Mouse (Mus musculus): ENCODE measurements at regions not wholly inside any gene's neighbourhood (a gene's known extent, or its start where the extent isn't known, plus 50 kb on each side); places are given as distances from the start of the nearest gene placed in this dataset.
A peak's percentile ranks its signal among the peaks of the same experiment; 100 is the strongest.

GRCm38 (mm10) chr6:81564295-81564694 is 359.2 kb upstream of the Gcfc2 start:
- DNase-seq (ENCODE audit: low spot score in 2 of 2) = no peak

GRCm38 (mm10) chr6:81586441-81587117 is 336.9 kb upstream of the Gcfc2 start:
- no peak for DNase-seq (ENCODE audit: low spot score in 2 of 2)

- no peak for DNase-seq (ENCODE audit: low spot score in 2 of 2)
Measured at GRCm38 (mm10) chr6:81589727-81590126, 333.7 kb upstream of the Gcfc2 start.

GRCm38 (mm10) chr6:81595926-81596325 is 327.5 kb upstream of the Gcfc2 start:
- no peak for DNase-seq (ENCODE audit: low spot score in 2 of 2)

- no peak for DNase-seq (ENCODE audit: low spot score in 2 of 2)
Measured at GRCm38 (mm10) chr6:81608637-81609036, 314.8 kb upstream of the Gcfc2 start.

GRCm38 (mm10) chr6:81611980-81612379 is 311.5 kb upstream of the Gcfc2 start:
- no peak for DNase-seq (ENCODE audit: low spot score in 2 of 2)

GRCm38 (mm10) chr6:81618018-81618417 is 305.5 kb upstream of the Gcfc2 start:
- DNase-seq (ENCODE audit: low spot score in 2 of 2) = no peak

GRCm38 (mm10) chr6:81621028-81621427 is 302.4 kb upstream of the Gcfc2 start:
- no peak for DNase-seq (ENCODE audit: low spot score in 2 of 2)

- DNase-seq (ENCODE audit: low spot score in 2 of 2) = peak in 1 of 2 experiments; percentile 6
Measured at GRCm38 (mm10) chr6:81622714-81623113, 300.8 kb upstream of the Gcfc2 start.

GRCm38 (mm10) chr6:81625016-81625415 is 298.5 kb upstream of the Gcfc2 start:
- no peak for DNase-seq (ENCODE audit: low spot score in 2 of 2)

- DNase-seq (ENCODE audit: low spot score in 2 of 2) = peak in 1 of 2 experiments; percentile 13
Measured at GRCm38 (mm10) chr6:81633586-81633985, 289.9 kb upstream of the Gcfc2 start.

- DNase-seq (ENCODE audit: low spot score in 2 of 2) = no peak
Measured at GRCm38 (mm10) chr6:81647615-81648375, 275.7 kb upstream of the Gcfc2 start.

- DNase-seq (ENCODE audit: low spot score in 2 of 2) = no peak
Measured at GRCm38 (mm10) chr6:81651856-81652255, 271.6 kb upstream of the Gcfc2 start.

- DNase-seq (ENCODE audit: low spot score in 2 of 2) = no peak
Measured at GRCm38 (mm10) chr6:81655205-81655604, 268.3 kb upstream of the Gcfc2 start.

GRCm38 (mm10) chr6:81660478-81661395 is 262.7 kb upstream of the Gcfc2 start:
- DNase-seq (ENCODE audit: low spot score in 2 of 2) = peak; percentile 39 to 51

- DNase-seq (ENCODE audit: low spot score in 2 of 2) = no peak
Measured at GRCm38 (mm10) chr6:81668944-81669343, 254.5 kb upstream of the Gcfc2 start.

GRCm38 (mm10) chr6:81673316-81673715 is 250.2 kb upstream of the Gcfc2 start:
- peak in 1 of 2 experiments; percentile 45 for DNase-seq (ENCODE audit: low spot score in 2 of 2)

- no peak for DNase-seq (ENCODE audit: low spot score in 2 of 2)
Measured at GRCm38 (mm10) chr6:81697284-81697683, 226.2 kb upstream of the Gcfc2 start.

- DNase-seq (ENCODE audit: low spot score in 2 of 2) = no peak
Measured at GRCm38 (mm10) chr6:81698173-81698572, 225.3 kb upstream of the Gcfc2 start.

GRCm38 (mm10) chr6:81714867-81715266 is 208.6 kb upstream of the Gcfc2 start:
- DNase-seq (ENCODE audit: low spot score in 2 of 2) = peak in 1 of 2 experiments; percentile 31

- DNase-seq (ENCODE audit: low spot score in 2 of 2) = no peak
Measured at GRCm38 (mm10) chr6:81716371-81716770, 207.1 kb upstream of the Gcfc2 start.

All from layer of hippocampus, adult 18-20 months (tissue).